Mouse (Mus musculus) megakaryocyte, embryonic 14.5 days (primary cell): ENCODE data around the gene Bhlhe23.

Experiments
- FLI1 ChIP-seq: IDR thresholded peaks from 2 replicates; pipeline ENCODE4 v1.6.1; 2012; ENCODE audit warnings: low read length, inconsistent platforms, mixed read lengths
- GATA1 ChIP-seq: IDR thresholded peaks from 3 replicates; pipeline ENCODE4 v1.6.1; 2012; ENCODE audit warnings: mixed read lengths, low read length, inconsistent platforms, borderline replicate concordance

GRCm38 (mm10) chr2:180788843-180789242 is 12.1 kb upstream of the Bhlhe23 start:
- no peak for TF ChIP-seq GATA1
- no peak for TF ChIP-seq FLI1
